Mouse (Mus musculus) neural tube, embryonic 14.5 days (tissue): ENCODE measurements at regions not wholly inside any gene's neighbourhood (a gene's known extent, or its start where the extent isn't known, plus 50 kb on each side); places are given as distances from the start of the nearest gene placed in this dataset.

Source experiments
- ATAC-seq: fragments of 200-750 bp; cut with Nextera tagmentation; 2 replicates; pipeline ENCODE4 v1.8.0; 2017; ENCODE audit warnings: low read depth, mild to moderate bottlenecking, moderate TSS enrichment, moderate library complexity
- H3K27ac ChIP-seq: fragments of 300-500 bp; sonication (generic); 2 replicates; pipeline ENCODE4 v1.5.1; 2014; ENCODE audit warnings: low read depth, mild to moderate bottlenecking, control low read depth, low read length, moderate library complexity, mixed read lengths
- H3K27me3 ChIP-seq: fragments of 300-500 bp; sonication (generic); 2 replicates; pipeline ENCODE4 v1.6.1; 2014; ENCODE audit warnings: low read length; ENCODE audit not compliant: control insufficient read depth, insufficient read depth
- H3K36me3 ChIP-seq: fragments of 300-500 bp; sonication (generic); 2 replicates; pipeline ENCODE4 v1.6.1; 2014; ENCODE audit warnings: low read length, mixed read lengths; ENCODE audit not compliant: control insufficient read depth, insufficient read depth
- H3K4me1 ChIP-seq: fragments of 300-500 bp; sonication (generic); 2 replicates; pipeline ENCODE4 v1.6.1; 2014; ENCODE audit warnings: low read length; ENCODE audit not compliant: control insufficient read depth, insufficient read depth
- H3K4me2 ChIP-seq: fragments of 300-500 bp; sonication (generic); 2 replicates; pipeline ENCODE4 v1.6.1; 2014; ENCODE audit warnings: mild to moderate bottlenecking, low read depth, low read length, control low read depth
- H3K4me3 ChIP-seq: fragments of 300-500 bp; sonication (generic); 2 replicates; pipeline ENCODE4 v1.5.1; 2014; ENCODE audit warnings: low read depth, low read length, control low read depth, mixed read lengths
- H3K9ac ChIP-seq: fragments of 300-500 bp; sonication (generic); replicated peaks from 2 replicates; pipeline ENCODE4 v1.6.1; 2014; ENCODE audit warnings: low read depth, mild to moderate bottlenecking, control low read depth, low read length, mixed read lengths
- H3K9me3 ChIP-seq: fragments of 300-500 bp; sonication (generic); 2 replicates; pipeline ENCODE4 v1.6.1; 2016; ENCODE audit warnings: low read length; ENCODE audit not compliant: control insufficient read depth
- WGBS: fragments of 180-500 bp; shearing (Covaris S2); extraction: QIAGEN DNeasy Blood & Tissue Kit; methylation state at CpG from one replicate; pipeline ENCODE4 v1.1.7; 2014; 5-methylcytosine and 5-hydroxymethylcytosine counted together

DNA sequence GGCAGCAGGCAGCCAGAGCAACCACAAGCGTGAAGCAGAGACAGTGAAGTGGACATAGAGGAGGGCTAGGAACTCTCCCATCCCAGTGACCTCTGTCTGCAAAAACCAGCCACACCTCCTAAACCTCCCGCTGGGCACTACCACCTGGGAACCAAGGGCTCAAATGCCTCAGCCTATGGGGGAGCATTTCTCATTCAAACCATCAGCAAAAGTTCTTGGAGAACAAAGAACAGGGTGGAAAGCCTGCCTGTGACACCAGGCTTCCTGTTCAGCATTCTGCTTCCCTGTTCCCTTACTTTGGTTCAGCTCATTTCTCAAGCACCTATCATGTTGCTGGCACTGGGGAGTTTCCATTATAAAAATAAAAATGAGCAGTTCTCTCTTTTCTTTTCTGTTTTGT, 74.4 kb upstream of the Rnaseh2b start:
- no peak overlapping the region for H3K27ac ChIP-seq
- no peak overlapping the region for H3K4me3 ChIP-seq
- H3K4me2 ChIP-seq: no peak overlapping the region
- no peak overlapping the region for H3K9ac ChIP-seq
- 73% methylated on average over 2 of the region's 2 CpGs for WGBS
- H3K9me3 ChIP-seq: no peaks in the 10 kb centered on the region
- no peaks in the 10 kb centered on the region for H3K36me3 ChIP-seq
- no peak for ATAC-seq
- no peaks in the 10 kb centered on the region for H3K27me3 ChIP-seq
- H3K4me1 ChIP-seq: no peaks in the 10 kb centered on the region

DNA sequence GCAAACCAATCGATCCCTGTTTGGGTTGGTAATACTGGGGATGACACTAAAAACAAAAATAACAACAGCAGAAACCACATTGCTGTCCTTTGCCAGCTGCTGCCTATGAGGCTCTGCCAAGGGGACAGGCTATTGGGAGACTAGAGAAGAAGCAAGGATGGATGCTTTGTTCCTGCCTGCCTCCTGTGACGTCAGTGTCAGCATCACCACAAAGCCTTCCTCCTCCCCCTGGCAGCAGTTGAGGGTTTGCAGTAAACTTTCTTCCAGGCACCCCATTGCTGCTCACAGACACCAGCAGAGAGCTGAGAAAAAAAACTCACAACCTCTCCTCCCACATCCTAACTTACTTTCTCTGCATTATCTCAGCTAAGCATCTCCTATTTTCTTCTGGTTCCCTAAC, 73.7 kb upstream of the Rnaseh2b start:
- Histone ChIP-seq H3K27me3 (no peaks in the 10 kb centered on the region), H3K4me2 (no peak overlapping the region), H3K36me3 (no peaks in the 10 kb centered on the region), H3K9ac (no peak overlapping the region), H3K4me1 (no peaks in the 10 kb centered on the region), H3K4me3 (no peak overlapping the region), H3K9me3 (no peaks in the 10 kb centered on the region), H3K27ac (no peak overlapping the region)
- ATAC-seq: no peak
- WGBS: 50% methylated on average over 2 of the region's 2 CpGs

DNA sequence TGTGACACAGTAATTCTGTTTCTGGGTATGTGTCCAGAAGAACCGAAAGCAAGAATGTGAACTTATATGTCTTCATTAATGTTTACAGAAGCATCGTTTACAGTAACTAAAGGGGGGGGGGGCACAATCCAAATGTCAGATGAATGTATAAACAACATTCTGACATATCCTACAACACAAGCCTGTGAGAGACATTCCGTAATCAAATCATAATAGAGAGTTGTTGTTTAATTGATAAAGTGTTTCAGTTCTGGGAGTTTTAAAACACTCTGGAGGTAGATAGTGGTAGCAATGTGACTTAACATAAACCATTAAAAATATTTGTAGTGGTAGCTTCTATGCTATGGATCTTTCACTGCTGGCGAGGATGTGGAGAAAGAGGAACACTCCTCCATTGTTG, 71.6 kb upstream of the Rnaseh2b start:
- WGBS: 93% methylated on average over 4 of the region's 4 CpGs
- Histone ChIP-seq H3K27ac (no peak overlapping the region), H3K4me2 (no peak overlapping the region), H3K36me3 (no peaks in the 10 kb centered on the region), H3K9ac (no peak overlapping the region), H3K9me3 (no peaks in the 10 kb centered on the region), H3K4me1 (no peaks in the 10 kb centered on the region), H3K27me3 (no peaks in the 10 kb centered on the region), H3K4me3 (no peak overlapping the region)
- no peak for ATAC-seq
